Mouse (Mus musculus): Measurements from ENCODE around the gene Golt1a. TPM values are rescaled to one million over a fixed set of nuclear protein-coding genes. Genes with fewer than 3 reads are reported as not detected.

Golt1a gene
- polyA plus RNA-seq, 1 experiment from 2014 or later, result not detected

DNA sequence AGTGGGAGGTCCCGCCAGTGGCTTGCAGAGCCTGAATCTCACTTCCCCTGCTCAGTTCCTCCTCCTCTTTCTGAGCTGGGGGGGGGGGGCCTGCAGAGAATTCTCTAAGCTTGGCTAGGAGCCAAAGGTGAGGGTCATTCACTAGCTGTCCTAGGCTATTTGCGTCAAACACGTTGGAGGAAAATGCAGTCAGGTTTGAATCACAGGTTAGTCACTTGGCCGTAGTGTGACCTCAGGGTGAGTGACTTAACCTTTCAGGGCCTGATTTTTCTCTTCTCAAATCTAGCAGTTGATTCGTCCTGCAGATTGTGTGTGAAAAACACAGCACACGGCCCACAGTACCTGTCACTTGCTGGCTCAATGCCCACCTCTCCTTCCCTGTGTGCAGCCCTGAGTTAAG is 39.3 kb upstream of the Golt1a start:
- Histone ChIP-seq H3K4me1 (ENCODE audit: control insufficient read depth, insufficient read depth, low read length) (peaks cover 24% of the 10 kb centered on the region), H3K36me3 (ENCODE audit: control insufficient read depth, insufficient read depth, low read length) (0 out of 2 replicates have a peak, but pooled peaks cover 5% of the 10 kb centered on the region), H3K4me3 (ENCODE audit: low read depth, low read length) (no peak overlapping the region), H3K27ac (ENCODE audit: low read depth, low read length) (no peak overlapping the region), H3K9me3 (replicated peaks; ENCODE audit: control insufficient read depth, low read length) (no peaks in the 10 kb centered on the region), H3K9ac (ENCODE audit: low read depth, low read length) (no peak overlapping the region), H3K27me3 (ENCODE audit: control insufficient read depth, insufficient read depth, low read length) (no peaks in the 10 kb centered on the region), H3K4me2 (no peak overlapping the region)
- 43% methylated on average over 6 of the region's 6 CpGs for WGBS (ENCODE audit: insufficient replicate concordance)
- no peak for ATAC-seq (replicated peaks; ENCODE audit: insufficient number of reproducible peaks, low FRiP score, low TSS enrichment)

DNA sequence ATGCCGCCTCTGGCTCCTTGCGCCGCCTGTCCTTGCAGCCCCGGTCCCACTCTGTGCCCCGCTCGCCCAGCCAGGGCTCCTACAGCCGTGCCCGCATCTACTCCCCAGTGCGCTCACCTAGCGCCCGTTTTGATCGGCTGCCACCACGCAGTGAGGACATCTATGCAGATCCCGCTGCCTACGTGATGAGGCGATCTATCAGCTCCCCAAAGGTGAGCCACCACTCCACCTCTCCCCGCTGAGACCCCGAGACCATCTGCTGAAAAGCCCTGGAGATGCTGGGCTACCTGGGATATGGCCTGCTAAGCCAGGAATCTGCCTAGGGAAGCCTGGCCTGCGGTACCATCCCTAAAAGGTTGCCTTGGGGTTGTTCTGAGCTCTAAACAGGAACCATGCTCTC is 35.4 kb upstream of the Golt1a start:
- Histone ChIP-seq H3K9ac (ENCODE audit: low read depth, low read length) (no peak overlapping the region), H3K9me3 (replicated peaks; ENCODE audit: control insufficient read depth, low read length) (no peaks in the 10 kb centered on the region), H3K4me1 (ENCODE audit: control insufficient read depth, insufficient read depth, low read length) (peaks cover 9% of the 10 kb centered on the region; the same call in 1 of the 2 replicates), H3K4me2 (no peak overlapping the region), H3K4me3 (ENCODE audit: low read depth, low read length) (no peak overlapping the region), H3K27me3 (ENCODE audit: control insufficient read depth, insufficient read depth, low read length) (no peaks in the 10 kb centered on the region), H3K27ac (ENCODE audit: low read depth, low read length) (no peak overlapping the region), H3K36me3 (ENCODE audit: control insufficient read depth, insufficient read depth, low read length) (0 out of 2 replicates have a peak, but pooled peaks cover 5% of the 10 kb centered on the region)
- 86% methylated on average over 19 of the region's 19 CpGs for WGBS (ENCODE audit: insufficient replicate concordance)
- no peak for ATAC-seq (replicated peaks; ENCODE audit: insufficient number of reproducible peaks, low FRiP score, low TSS enrichment)

DNA sequence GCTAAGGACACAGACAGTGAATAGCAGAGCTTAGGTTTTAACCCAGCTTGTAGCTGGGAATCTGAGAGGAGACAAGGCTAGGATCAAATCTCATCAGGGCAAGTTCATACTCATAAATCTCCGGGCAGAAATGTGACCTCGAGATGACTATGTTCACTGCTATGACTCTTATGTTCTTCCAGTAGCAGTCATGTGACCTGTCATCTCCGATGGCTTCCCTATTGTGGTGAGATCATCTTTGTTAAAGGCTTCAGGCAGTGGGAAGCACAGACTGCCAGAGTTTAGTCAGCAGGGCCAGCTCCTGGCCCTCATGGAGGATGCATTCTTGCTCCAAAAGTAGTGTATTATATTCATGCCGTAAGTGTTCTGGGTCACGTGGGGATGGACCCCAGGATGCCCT is 32.6 kb upstream of the Golt1a start:
- no peak overlapping the region for H3K9ac ChIP-seq (ENCODE audit: low read depth, low read length)
- peaks cover 4% of the 10 kb centered on the region for H3K4me1 ChIP-seq (ENCODE audit: control insufficient read depth, insufficient read depth, low read length)
- 75% methylated on average over 5 of the region's 5 CpGs for WGBS (ENCODE audit: insufficient replicate concordance)
- H3K27ac ChIP-seq (ENCODE audit: low read depth, low read length), result no peak overlapping the region
- ATAC-seq (replicated peaks; ENCODE audit: insufficient number of reproducible peaks, low FRiP score, low TSS enrichment), result no peak
- H3K9me3 ChIP-seq (replicated peaks; ENCODE audit: control insufficient read depth, low read length), result no peaks in the 10 kb centered on the region
- H3K27me3 ChIP-seq (ENCODE audit: control insufficient read depth, insufficient read depth, low read length), result no peaks in the 10 kb centered on the region
- no peak overlapping the region for H3K4me2 ChIP-seq
- H3K4me3 ChIP-seq (ENCODE audit: low read depth, low read length), result no peak overlapping the region
- 0 out of 2 replicates have a peak, but pooled peaks cover 5% of the 10 kb centered on the region for H3K36me3 ChIP-seq (ENCODE audit: control insufficient read depth, insufficient read depth, low read length)

DNA sequence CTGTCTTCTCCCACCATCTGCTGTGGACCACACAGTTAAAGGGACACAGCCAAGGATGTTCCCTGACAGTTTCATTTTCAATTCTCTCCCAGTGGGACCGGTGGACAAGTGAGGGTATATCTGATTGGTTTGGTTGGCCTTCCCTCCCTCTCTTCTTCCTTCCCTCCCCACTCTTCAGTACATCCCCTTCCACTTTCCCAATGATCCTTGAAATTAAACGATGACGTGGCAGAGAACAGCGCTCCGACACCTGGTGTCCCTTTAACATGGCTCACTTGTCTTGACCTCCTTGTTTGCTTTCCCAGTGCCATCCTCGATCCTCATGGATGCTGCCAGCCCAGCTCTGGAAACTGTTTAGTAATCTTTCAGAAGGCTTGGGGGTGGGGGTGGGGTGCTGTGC is 31.1 kb upstream of the Golt1a start:
- H3K27ac ChIP-seq (ENCODE audit: low read depth, low read length), result no peak overlapping the region
- no peak for ATAC-seq (replicated peaks; ENCODE audit: insufficient number of reproducible peaks, low FRiP score, low TSS enrichment)
- no peaks in the 10 kb centered on the region for H3K9me3 ChIP-seq (replicated peaks; ENCODE audit: control insufficient read depth, low read length)
- H3K9ac ChIP-seq (ENCODE audit: low read depth, low read length), result no peak overlapping the region
- 0 out of 2 replicates have a peak, but pooled peaks cover 3% of the 10 kb centered on the region for H3K36me3 ChIP-seq (ENCODE audit: control insufficient read depth, insufficient read depth, low read length)
- no peak overlapping the region for H3K4me2 ChIP-seq
- no peaks in the 10 kb centered on the region for H3K27me3 ChIP-seq (ENCODE audit: control insufficient read depth, insufficient read depth, low read length)
- peaks cover 14% of the 10 kb centered on the region for H3K4me1 ChIP-seq (ENCODE audit: control insufficient read depth, insufficient read depth, low read length)
- H3K4me3 ChIP-seq (ENCODE audit: low read depth, low read length), result no peak overlapping the region
- WGBS (ENCODE audit: insufficient replicate concordance), result 74% methylated on average over 6 of the region's 6 CpGs

DNA sequence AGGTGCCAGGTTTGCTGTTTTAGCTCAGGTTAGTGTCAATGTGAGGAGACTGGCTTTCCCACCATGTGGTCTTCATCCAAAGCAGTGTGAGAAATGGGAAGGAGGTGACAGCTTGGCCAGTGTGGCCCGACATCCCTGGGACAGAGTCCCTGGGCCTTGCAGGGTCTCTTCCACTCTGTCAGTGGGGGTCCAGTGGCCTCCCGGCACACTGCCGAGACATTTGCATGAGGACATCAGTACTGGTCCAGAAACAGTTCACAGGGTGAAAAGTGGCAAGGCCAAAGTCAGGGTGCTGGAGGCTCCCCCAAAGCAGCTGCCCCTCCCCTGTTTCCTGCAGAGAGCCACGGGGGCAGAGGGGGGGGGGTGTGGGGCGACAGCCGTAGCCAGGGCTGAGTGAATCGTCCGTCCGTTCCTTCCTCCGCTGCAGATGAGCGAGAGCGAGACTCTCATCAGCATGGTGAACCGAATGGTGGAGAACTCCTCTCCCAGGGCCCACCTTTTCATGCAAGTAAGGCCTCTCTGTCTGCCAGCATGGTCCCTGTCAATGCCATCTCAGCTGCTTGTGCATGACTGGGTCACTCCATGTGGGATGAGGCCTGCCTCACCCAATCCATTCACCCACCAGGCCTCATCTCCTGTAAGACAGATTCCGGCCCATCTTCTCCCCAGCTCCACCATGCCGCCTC is 30.5 kb upstream of the Golt1a start:
- WGBS (ENCODE audit: insufficient replicate concordance), result 63% methylated on average over 15 of the region's 15 CpGs
- Histone ChIP-seq H3K4me1 (ENCODE audit: control insufficient read depth, insufficient read depth, low read length) (peaks cover 14% of the 10 kb centered on the region), H3K9ac (ENCODE audit: low read depth, low read length) (no peak overlapping the region), H3K36me3 (ENCODE audit: control insufficient read depth, insufficient read depth, low read length) (no peaks in the 10 kb centered on the region), H3K4me2 (no peak overlapping the region), H3K27me3 (ENCODE audit: control insufficient read depth, insufficient read depth, low read length) (no peaks in the 10 kb centered on the region), H3K9me3 (replicated peaks; ENCODE audit: control insufficient read depth, low read length) (no peaks in the 10 kb centered on the region), H3K27ac (ENCODE audit: low read depth, low read length) (no peak overlapping the region), H3K4me3 (ENCODE audit: low read depth, low read length) (no peak overlapping the region)
- no peak for ATAC-seq (replicated peaks; ENCODE audit: insufficient number of reproducible peaks, low FRiP score, low TSS enrichment)

DNA sequence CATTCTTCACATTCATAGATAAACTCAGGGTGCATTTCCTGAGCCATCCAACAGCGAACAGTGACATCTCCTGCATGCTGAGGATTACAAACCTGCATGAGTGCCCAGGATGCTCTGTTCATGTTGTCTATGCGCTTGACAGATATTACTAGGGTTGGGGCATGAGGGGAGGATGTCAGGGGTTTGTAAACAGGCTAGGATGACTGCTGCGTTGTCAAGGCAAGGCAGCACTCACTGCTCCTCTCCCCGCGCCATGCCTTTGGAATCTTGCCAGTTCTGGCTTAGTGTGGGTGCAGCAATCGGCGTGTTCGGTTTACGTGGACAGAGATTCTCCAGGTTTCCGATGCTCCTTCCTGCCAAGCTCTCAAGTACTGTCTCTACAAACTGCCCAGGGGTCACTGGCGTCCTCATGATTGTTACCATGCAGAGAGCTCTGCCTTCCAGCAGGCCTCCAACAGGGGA is 29.9 kb upstream of the Golt1a start:
- 75% methylated on average over 11 of the region's 11 CpGs for WGBS (ENCODE audit: insufficient replicate concordance)
- H3K9ac ChIP-seq (ENCODE audit: low read depth, low read length), result no peak overlapping the region
- H3K4me3 ChIP-seq (ENCODE audit: low read depth, low read length), result no peak overlapping the region
- H3K36me3 ChIP-seq (ENCODE audit: control insufficient read depth, insufficient read depth, low read length), result no peaks in the 10 kb centered on the region
- no peak overlapping the region for H3K4me2 ChIP-seq
- H3K27ac ChIP-seq (ENCODE audit: low read depth, low read length), result no peak overlapping the region
- H3K27me3 ChIP-seq (ENCODE audit: control insufficient read depth, insufficient read depth, low read length), result no peaks in the 10 kb centered on the region
- no peak for ATAC-seq (replicated peaks; ENCODE audit: insufficient number of reproducible peaks, low FRiP score, low TSS enrichment)
- peaks cover 14% of the 10 kb centered on the region for H3K4me1 ChIP-seq (ENCODE audit: control insufficient read depth, insufficient read depth, low read length)
- H3K9me3 ChIP-seq (replicated peaks; ENCODE audit: control insufficient read depth, low read length), result no peaks in the 10 kb centered on the region

DNA sequence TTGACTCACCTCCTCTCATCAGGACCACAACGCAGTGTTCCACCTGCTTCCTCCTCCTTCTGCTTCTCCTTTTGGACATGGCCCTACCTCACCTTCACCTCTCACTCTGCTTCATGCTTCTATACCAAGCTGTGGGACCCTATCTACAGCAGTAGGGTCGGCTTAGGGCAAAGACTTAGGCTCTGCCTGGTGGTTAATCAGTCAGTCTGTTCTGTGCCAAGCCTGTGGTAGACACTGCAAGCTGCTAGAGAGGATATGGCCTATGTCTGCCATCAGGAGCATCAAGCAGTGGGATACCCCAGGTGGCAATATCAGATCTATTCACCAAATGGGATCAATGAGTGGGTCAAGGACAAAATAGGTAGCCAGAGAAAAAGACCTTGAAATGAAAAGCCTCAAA is 29.1 kb upstream of the Golt1a start:
- no peak overlapping the region for H3K4me3 ChIP-seq (ENCODE audit: low read depth, low read length)
- no peaks in the 10 kb centered on the region for H3K27me3 ChIP-seq (ENCODE audit: control insufficient read depth, insufficient read depth, low read length)
- peaks cover 14% of the 10 kb centered on the region for H3K4me1 ChIP-seq (ENCODE audit: control insufficient read depth, insufficient read depth, low read length)
- 86% methylated on average over 2 of the region's 2 CpGs for WGBS (ENCODE audit: insufficient replicate concordance)
- no peak overlapping the region for H3K4me2 ChIP-seq
- no peak overlapping the region for H3K9ac ChIP-seq (ENCODE audit: low read depth, low read length)
- no peaks in the 10 kb centered on the region for H3K9me3 ChIP-seq (replicated peaks; ENCODE audit: control insufficient read depth, low read length)
- no peak for ATAC-seq (replicated peaks; ENCODE audit: insufficient number of reproducible peaks, low FRiP score, low TSS enrichment)
- H3K27ac ChIP-seq (ENCODE audit: low read depth, low read length), result no peak overlapping the region
- H3K36me3 ChIP-seq (ENCODE audit: control insufficient read depth, insufficient read depth, low read length), result no peaks in the 10 kb centered on the region; the same call in 1 of the 2 replicates

DNA sequence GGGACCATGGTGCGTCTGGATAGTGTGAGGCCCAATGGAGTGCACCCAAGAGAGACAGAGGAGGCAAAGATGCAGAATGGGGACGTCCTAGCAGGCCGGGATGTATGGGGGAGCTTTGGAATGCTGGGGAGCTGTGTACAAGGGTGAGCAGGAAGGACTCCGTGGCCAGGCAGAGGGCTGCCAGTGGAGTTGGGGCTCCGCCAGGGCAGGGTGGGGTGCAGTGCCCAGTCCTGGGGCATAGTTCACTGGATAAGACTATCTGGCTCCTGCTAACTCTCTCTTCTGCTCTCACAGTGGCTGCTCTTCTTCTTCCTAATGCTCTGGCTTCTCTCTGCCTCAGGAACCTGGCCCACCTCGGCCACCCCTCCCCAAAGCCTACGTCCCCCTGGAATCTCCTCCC is 23.7 kb upstream of the Golt1a start:
- H3K4me1 ChIP-seq (ENCODE audit: control insufficient read depth, insufficient read depth, low read length), result peaks cover 14% of the 10 kb centered on the region
- WGBS (ENCODE audit: insufficient replicate concordance), result 79% methylated on average over 7 of the region's 7 CpGs
- no peak overlapping the region for H3K4me2 ChIP-seq
- H3K27me3 ChIP-seq (ENCODE audit: control insufficient read depth, insufficient read depth, low read length), result no peaks in the 10 kb centered on the region
- H3K9ac ChIP-seq (ENCODE audit: low read depth, low read length), result no peak overlapping the region
- no peaks in the 10 kb centered on the region; the same call in 1 of the 2 replicates for H3K36me3 ChIP-seq (ENCODE audit: control insufficient read depth, insufficient read depth, low read length)
- ATAC-seq (replicated peaks; ENCODE audit: insufficient number of reproducible peaks, low FRiP score, low TSS enrichment), result no peak
- H3K9me3 ChIP-seq (replicated peaks; ENCODE audit: control insufficient read depth, low read length), result no peaks in the 10 kb centered on the region
- no peak overlapping the region for H3K27ac ChIP-seq (ENCODE audit: low read depth, low read length)
- no peak overlapping the region for H3K4me3 ChIP-seq (ENCODE audit: low read depth, low read length)

DNA sequence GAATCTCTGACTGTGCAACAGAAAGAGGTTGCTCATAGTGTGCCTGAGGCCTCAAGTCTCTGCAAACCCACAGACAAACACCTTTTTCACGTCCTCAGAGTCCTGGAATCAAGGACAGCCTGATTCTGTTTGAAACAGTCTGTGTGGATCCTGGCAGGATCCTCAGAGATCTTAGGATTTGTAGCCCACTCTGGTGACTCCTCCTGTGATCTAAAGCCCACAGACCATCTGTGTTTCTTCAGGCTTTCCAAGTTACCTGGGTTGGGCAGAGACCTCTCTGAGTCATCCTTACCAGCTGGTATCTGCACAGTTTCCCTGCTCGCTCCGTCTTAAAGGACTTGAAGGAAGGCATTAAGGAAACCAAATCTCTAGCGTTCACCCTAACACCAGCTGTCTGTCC is 22.5 kb upstream of the Golt1a start:
- no peaks in the 10 kb centered on the region for H3K27me3 ChIP-seq (ENCODE audit: control insufficient read depth, insufficient read depth, low read length)
- no peaks in the 10 kb centered on the region for H3K9me3 ChIP-seq (replicated peaks; ENCODE audit: control insufficient read depth, low read length)
- H3K4me1 ChIP-seq (ENCODE audit: control insufficient read depth, insufficient read depth, low read length), result peaks cover 9% of the 10 kb centered on the region
- 84% methylated on average over 4 of the region's 4 CpGs for WGBS (ENCODE audit: insufficient replicate concordance)
- H3K9ac ChIP-seq (ENCODE audit: low read depth, low read length), result no peak overlapping the region
- no peak overlapping the region for H3K27ac ChIP-seq (ENCODE audit: low read depth, low read length)
- no peak overlapping the region for H3K4me3 ChIP-seq (ENCODE audit: low read depth, low read length)
- no peaks in the 10 kb centered on the region; the same call in 1 of the 2 replicates for H3K36me3 ChIP-seq (ENCODE audit: control insufficient read depth, insufficient read depth, low read length)
- H3K4me2 ChIP-seq, result no peak overlapping the region
- no peak for ATAC-seq (replicated peaks; ENCODE audit: insufficient number of reproducible peaks, low FRiP score, low TSS enrichment)
